Mouse (Mus musculus): ENCODE results near the gene Cdkn2a.

Cdkn2a gene

DNA sequence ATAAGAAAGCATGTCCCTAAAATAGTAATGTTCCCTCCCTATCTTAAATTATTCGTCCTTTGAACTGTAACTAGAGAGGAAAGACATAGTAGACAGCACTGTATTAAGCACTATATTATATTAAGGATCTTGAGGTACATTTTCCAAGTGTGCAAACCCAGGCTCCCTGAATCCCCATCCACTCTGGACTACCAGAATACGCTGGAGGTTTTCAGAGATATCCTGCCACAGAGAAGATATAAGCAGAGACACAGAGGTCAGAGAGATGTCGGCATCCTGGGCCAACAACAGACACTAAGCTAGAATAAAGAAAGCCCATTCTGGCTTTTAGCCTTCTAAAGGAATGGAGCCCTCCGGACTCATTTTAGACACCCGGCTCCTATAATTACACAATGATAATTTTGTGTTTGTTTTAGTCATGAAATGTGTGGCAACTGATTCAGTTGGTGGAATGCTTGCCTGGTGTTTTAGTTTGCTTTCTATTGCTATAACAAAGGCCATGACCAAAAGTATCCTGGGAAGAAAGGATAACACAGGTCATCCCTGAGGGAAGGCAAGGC, 17.0 kb downstream of the Cdkn2a start:
- DNase-seq (ENCODE audit: low read depth), result no peak

GRCm38 (mm10) chr4:89276669-89277219, 17.7 kb downstream of the Cdkn2a start:
- DNase-seq (ENCODE audit: low read depth), result no peak

DNA sequence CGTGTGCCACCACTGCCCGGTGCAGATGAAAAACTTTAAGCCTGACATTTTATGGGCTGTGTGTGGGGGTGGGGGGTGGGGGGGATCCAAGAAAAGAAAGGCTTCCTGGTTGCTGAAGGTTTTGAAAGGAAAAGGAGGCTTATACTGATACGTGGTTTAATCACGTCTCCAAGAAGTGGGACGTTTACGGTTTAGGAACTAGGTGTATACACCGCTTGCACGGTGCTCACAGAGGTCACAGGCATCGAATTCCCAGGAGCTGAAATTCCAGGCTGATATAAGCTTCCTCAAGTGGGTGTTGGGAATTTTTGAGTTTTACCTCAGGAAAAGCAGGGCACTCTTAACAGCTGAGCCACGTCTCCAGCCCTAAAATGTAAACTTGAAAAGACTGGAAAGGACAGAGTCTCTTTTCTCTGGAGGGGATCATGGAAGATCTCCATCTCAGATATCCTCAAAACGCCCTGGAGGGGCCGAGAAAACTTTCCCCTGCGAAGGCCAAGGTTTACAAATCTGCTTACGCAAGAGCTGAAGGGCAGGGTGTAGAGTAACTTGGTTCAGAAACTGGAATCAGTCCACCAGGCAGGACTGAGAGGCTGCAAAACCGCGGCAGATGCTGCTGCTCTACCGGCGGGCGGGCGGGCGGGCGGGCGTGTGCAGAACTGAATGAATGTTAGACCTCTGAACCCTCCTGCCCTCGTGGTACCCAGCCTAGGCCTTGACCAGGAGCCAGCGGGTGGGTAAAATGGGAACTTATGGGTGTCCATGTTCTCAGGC, 18.5 kb downstream of the Cdkn2a start:
- no peak for DNase-seq (ENCODE audit: low read depth)

DNA sequence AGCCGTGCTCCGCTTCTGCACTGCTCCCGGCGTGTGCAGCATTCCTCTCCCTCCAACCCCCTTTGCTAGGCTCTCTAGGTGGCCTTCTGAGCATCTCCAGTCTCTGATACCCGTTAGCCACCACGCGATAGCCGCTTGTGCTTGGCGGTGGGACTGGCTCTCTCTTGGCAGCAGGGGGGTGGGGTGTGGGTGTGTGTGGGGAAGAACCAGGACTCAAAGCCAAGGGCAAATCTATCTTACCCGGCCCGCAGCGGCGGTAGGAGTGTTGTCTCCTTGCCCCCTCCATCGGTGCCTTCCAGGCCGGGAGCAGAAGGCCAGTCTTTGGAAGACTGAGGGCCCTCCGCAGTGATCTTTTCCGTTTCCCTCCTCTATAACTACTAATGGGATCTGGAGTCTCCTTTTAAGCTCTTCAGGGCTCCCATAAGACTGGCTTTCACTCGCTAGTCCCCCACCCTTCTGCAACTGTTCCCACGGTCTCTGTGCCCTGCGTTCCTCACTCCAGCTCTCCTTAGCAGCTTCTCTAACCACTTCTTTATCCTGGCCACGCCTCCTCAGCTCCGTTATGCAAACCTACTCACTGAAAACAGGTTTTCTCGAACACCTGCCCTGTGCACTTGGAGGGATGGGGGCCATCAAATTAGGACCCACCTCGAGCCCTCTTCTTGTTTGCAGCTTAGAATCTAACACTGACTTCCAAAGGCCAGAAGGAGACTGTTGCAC, 19.5 kb downstream of the Cdkn2a start:
- DNase-seq (ENCODE audit: low read depth), result no peak

DNA sequence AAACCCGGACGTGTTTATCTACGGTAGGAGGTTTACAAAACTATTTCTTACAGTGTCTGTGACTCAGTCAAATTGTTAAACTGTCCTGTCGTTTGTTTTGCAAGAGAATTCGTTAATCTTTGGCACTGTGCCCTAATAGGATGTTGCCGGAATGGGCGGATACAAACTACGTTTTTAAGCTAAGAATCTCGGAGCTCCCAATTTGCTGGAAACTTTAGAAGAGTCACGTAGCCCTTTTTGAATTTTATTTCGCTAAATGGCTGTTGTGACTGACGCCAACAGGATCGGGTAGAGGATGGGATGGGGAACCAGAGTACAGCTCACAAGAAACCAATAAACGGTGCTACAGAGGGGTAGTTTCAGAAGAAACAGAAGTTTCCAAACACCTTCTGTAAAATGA, 20.4 kb downstream of the Cdkn2a start:
- no peak for DNase-seq (ENCODE audit: low read depth)

DNA sequence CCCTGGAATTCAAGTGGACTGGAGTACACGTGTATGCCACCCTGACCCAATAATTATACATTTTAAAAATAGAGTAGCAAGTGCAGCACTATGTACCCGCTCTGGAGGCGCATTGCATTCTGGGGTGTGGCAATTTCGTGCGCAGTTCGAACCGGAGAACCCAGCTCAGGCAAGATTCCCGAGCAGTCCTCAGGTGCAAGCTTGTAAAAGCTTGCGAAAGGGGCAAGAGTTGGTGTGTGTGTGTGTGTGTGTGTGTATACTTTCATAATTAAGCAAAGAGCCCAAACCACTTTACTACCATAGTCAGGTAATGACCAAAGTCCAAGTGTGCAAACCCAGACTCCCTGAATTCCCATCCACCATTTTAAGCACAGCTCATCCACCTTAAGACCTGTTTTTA, 20.9 kb downstream of the Cdkn2a start:
- DNase-seq (ENCODE audit: low read depth), result no peak

- no peak for DNase-seq (ENCODE audit: low read depth)
These were observed 21.4 kb downstream of the Cdkn2a start for GRCm38 (mm10) chr4:89272961-89273540.

- DNase-seq (ENCODE audit: low read depth), result no peak
These were observed 22.2 kb downstream of the Cdkn2a start for GRCm38 (mm10) chr4:89272101-89272718.

DNA sequence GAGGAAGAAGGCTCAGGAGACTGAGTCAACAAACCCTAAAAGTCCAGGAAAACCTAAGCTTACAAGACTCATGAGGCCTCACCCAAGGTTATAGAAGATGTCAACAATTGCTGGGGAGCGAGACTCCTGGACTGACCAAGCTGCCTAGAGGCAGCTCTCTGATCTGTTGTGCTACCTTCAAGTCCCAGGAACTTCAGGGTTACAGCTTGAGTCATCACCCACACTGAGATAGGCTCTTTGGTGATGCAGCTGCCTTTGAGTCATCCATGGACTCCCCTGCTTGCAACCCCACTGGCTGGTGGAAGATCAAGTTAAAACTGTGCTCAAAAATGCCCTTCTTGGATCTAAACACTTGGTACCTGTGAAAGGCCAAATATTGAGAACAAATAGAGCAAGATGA, 36.7 kb downstream of the Cdkn2a start:
- DNase-seq (ENCODE audit: low read depth), result no peak

- no peak for DNase-seq (ENCODE audit: low read depth)
These were observed 60.0 kb downstream of the Cdkn2a start for GRCm38 (mm10) chr4:89234446-89234845.

All from naive thymus-derived CD4-positive, alpha-beta T cell, adult 2 months (primary cell).